Mouse (Mus musculus) neural tube, embryonic 12.5 days (tissue): Measurements from ENCODE around the gene Smim27. TPM values are rescaled to one million over a fixed set of nuclear protein-coding genes. Genes with fewer than 3 reads are reported as not detected.
"Not testable (repeated sequence)": the region's sequence is repeated elsewhere in the genome, so short reads cannot be mapped to it uniquely, and the experiment has no call there.

Source experiments
- ATAC-seq: fragments of 200-750 bp; cut with Nextera tagmentation; 2 replicates; pipeline ENCODE4 v1.8.0; 2017; ENCODE audit warnings: low read depth, mild to moderate bottlenecking, moderate TSS enrichment, moderate library complexity; ENCODE audit not compliant: low FRiP score
- H3K27ac ChIP-seq: fragments of 300-500 bp; sonication (generic); 2 replicates; pipeline ENCODE4 v1.5.1; 2016
- H3K27me3 ChIP-seq: fragments of 300-500 bp; sonication (generic); replicated peaks from 2 replicates; pipeline ENCODE4 v1.6.1; 2016; ENCODE audit warnings: mild to moderate bottlenecking
- H3K36me3 ChIP-seq: fragments of 300-500 bp; sonication (generic); 2 replicates; pipeline ENCODE4 v1.6.1; 2016; ENCODE audit warnings: mild to moderate bottlenecking
- H3K4me1 ChIP-seq: fragments of 300-500 bp; sonication (generic); 2 replicates; pipeline ENCODE4 v1.6.1; 2016
- H3K4me2 ChIP-seq: fragments of 300-500 bp; sonication (generic); replicated peaks from 2 replicates; pipeline ENCODE4 v1.6.1; 2016; ENCODE audit warnings: mild to moderate bottlenecking
- H3K4me3 ChIP-seq: fragments of 300-500 bp; sonication (generic); 2 replicates; pipeline ENCODE4 v1.5.1; 2016
- H3K9ac ChIP-seq: fragments of 300-500 bp; sonication (generic); 2 replicates; pipeline ENCODE4 v1.6.1; 2016; ENCODE audit warnings: mild to moderate bottlenecking
- H3K9me3 ChIP-seq: fragments of 300-500 bp; sonication (generic); 2 replicates; pipeline ENCODE4 v1.6.1; 2016; ENCODE audit warnings: mild to moderate bottlenecking
- WGBS: fragments of 180-500 bp; shearing (Covaris S2); methylation state at CpG from one replicate; pipeline ENCODE4 v1.1.7; 2016; 5-methylcytosine and 5-hydroxymethylcytosine counted together
- polyA plus RNA-seq: library from polyadenylated mRNA; unstranded; fragments of >200 nt; fragmentation: Nextera tagmentation; extraction: Ambion mirVana; gene quantifications from 2 replicates; pipeline ENCODE4 v1.2.1, GENCODE M21; 2016

Smim27 gene
- polyA plus RNA-seq, 1 experiment from 2014 or later = 23.0 TPM

- peak overlapping the region; percentile 75 for H3K4me2 ChIP-seq
- H3K27ac ChIP-seq = peak overlapping the region; percentile 88
- H3K4me1 ChIP-seq = peaks cover 7% of the 10 kb centered on the region
- H3K4me3 ChIP-seq = peak overlapping the region; percentile 58
- under 1% methylated on average over 50 of the region's 50 CpGs for WGBS
- peak; percentile 80 for ATAC-seq
- H3K9ac ChIP-seq = peak overlapping the region; percentile 66
- peaks cover 16% of the 10 kb centered on the region; the same call in 1 of the 2 replicates for H3K36me3 ChIP-seq
- no peaks in the 10 kb centered on the region for H3K27me3 ChIP-seq
- H3K9me3 ChIP-seq = no peaks in the 10 kb centered on the region
Measured at GRCm38 (mm10) chr4:40268204-40268813, 1.1 kb upstream of the Smim27 start.

DNA sequence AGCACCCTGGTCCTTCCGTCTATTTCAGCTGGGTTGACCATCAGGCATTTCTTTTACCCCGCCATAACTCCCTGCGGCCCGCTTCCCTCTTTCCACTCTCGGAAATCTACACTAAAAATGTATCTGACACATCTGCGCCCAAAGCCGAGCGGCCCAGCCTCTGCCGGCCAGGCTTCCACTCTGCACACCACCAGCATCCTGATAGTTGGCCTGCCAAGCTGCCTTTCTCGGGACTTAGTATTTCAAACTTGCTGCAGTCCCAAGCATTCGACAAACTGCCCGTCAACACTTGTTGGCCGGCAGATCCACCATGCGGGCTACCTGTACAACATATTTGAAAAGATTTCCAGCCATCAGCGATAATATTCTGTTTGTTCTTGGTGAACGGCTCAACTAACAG is 544 bp upstream of the Smim27 start:
- peaks cover 16% of the 10 kb centered on the region; the same call in 1 of the 2 replicates for H3K36me3 ChIP-seq
- peak overlapping the region; percentile 66 for H3K9ac ChIP-seq
- H3K27ac ChIP-seq = peak overlapping the region; percentile 88
- ATAC-seq = peak; percentile 18
- peak overlapping the region; percentile 75 for H3K4me2 ChIP-seq
- H3K9me3 ChIP-seq = no peaks in the 10 kb centered on the region
- peak overlapping the region; percentile 58 for H3K4me3 ChIP-seq
- WGBS = under 1% methylated on average over 16 of the region's 16 CpGs
- peaks cover 7% of the 10 kb centered on the region for H3K4me1 ChIP-seq
- H3K27me3 ChIP-seq = no peaks in the 10 kb centered on the region

DNA sequence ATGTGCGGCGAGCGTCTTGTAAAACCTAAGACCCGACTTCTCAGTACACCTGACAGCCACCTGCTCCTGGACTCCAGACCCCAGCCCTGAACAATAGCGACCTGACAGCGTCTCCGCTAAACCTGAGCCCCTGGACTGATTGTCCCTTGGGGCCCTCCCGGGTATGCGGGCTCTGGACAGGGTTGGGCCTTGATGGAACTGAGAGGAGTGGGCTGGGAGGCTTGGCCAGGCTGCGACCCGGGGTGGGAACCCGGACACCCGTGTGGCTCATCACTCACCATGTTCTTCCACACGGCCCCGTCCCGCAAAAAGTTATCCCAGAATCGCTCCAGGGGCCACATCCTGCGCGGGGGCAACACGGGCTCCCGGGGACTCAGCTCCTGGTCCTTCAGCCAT is 9.5 kb downstream of the Smim27 start:
- Histone ChIP-seq H3K9ac (peak overlapping the region; percentile 77), H3K27me3 (no peaks in the 10 kb centered on the region), H3K9me3 (no peaks in the 10 kb centered on the region), H3K27ac (no peak overlapping the region), H3K4me2 (peak overlapping the region; percentile 95), H3K36me3 (peaks cover 7% of the 10 kb centered on the region; the same call in 1 of the 2 replicates), H3K4me1 (peaks cover 12% of the 10 kb centered on the region), H3K4me3 (peak overlapping the region; percentile 90)
- under 1% methylated on average over 21 of the region's 21 CpGs for WGBS
- ATAC-seq = peak; percentile 87

DNA sequence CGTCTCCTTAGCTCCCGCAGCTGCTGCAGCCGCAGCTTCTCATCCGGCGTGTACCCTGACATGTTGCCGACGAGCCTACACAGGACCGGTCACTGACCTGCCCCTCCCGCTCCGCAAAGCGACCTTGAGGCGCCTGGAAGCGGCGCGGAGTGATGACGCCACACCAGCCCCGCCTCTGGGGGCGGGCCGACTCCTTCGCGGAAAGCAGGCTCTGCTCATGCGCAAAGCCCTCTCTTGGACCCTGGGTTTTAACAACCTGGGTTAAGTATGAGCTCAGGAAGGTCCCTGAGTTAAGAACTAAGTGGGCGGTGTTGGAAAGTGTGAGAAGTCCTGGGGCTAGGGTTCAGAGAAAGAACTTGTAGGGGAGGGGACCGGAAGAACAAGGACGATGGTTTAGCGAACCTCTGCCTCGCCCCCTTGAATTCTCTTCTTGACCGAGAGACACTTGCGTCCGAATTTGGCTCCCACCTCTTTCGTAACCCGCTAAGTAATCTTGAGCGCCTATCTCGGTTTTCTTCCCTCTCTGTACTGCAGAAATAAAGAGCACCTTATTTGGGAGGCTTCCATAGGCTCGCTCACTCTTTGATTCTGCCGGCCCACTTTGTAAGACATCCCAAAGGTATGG is 10.0 kb downstream of the Smim27 start, which contains the start of gene Ndufb6:
TSS of gene Ndufb6 (minus strand) at position 146 of the 625 bp plus-strand sequence.
- H3K9ac ChIP-seq = peak within 1 kb of the TSS; percentile 77
- H3K4me3 ChIP-seq = peak within 1 kb of the TSS; percentile 90
- H3K27me3 ChIP-seq = no peaks in the 10 kb centered on the region
- H3K9me3 ChIP-seq = no peaks in the 10 kb centered on the region
- H3K27ac ChIP-seq = no peak within 1 kb of the TSS
- peaks cover 7% of the 10 kb centered on the region; the same call in 1 of the 2 replicates for H3K36me3 ChIP-seq
- peak within 1 kb of the TSS; percentile 95 for H3K4me2 ChIP-seq
- peak; percentile 95 for ATAC-seq
- under 1% methylated on average over 36 of the region's 36 CpGs for WGBS
- H3K4me1 ChIP-seq = peaks cover 12% of the 10 kb centered on the region

DNA sequence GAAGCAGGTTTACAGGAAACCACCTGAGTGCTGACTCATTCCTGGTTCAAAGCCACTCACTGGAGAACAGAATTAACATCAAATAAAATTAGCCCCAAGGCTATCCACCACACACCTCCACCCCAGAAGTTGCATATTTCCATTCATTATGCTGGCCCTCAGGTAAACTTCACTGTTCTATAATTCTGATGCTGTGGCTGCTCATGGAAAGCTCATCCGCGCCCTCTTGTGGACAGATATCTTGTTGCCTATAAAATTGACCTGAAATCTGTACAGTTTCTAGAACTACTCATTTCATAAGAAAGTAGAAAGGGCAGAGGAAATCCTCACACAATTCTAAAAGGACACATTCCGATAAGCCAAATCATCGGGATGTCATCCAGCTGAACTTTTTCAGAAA is 16.2 kb downstream of the Smim27 start:
- H3K9me3 ChIP-seq = no peaks in the 10 kb centered on the region
- H3K9ac ChIP-seq = no peak overlapping the region
- H3K36me3 ChIP-seq = no peaks in the 10 kb centered on the region
- no peak overlapping the region for H3K27ac ChIP-seq
- H3K27me3 ChIP-seq = no peaks in the 10 kb centered on the region
- 23% methylated on average over 4 of the region's 4 CpGs for WGBS
- H3K4me3 ChIP-seq = no peak overlapping the region
- no peak overlapping the region for H3K4me2 ChIP-seq
- ATAC-seq = no peak
- no peaks in the 10 kb centered on the region for H3K4me1 ChIP-seq

GRCm38 (mm10) chr4:40287415-40287814 is 18.0 kb downstream of the Smim27 start:
- H3K27me3 ChIP-seq = no peaks in the 10 kb centered on the region

DNA sequence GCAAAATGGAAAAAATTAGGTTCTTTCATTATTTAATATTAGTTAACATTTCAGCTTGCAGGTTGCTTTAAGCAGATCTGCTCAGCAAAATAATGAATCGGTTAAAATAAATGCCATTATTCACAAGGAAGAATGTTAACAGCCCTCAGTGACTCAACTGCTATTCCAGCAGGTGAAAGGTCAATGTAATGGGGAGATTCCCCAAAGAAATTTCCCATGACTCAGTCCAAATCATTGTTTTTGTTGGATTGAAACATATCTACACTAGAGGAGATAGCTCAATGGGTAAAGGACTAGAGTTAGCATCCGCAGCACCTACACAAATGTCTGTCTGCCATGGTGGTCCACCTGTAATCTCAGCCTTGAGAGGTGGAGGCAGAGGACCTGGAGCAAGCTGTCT is 19.7 kb downstream of the Smim27 start:
- no peak overlapping the region for H3K9ac ChIP-seq
- H3K9me3 ChIP-seq = peaks cover 12% of the 10 kb centered on the region; the same call in 1 of the 2 replicates
- 95% methylated on average over 2 of the region's 2 CpGs for WGBS
- H3K36me3 ChIP-seq = no peaks in the 10 kb centered on the region
- ATAC-seq = no peak
- no peak overlapping the region for H3K4me2 ChIP-seq
- no peak overlapping the region for H3K4me3 ChIP-seq
- no peaks in the 10 kb centered on the region for H3K27me3 ChIP-seq
- no peaks in the 10 kb centered on the region for H3K4me1 ChIP-seq
- H3K27ac ChIP-seq = no peak overlapping the region

More at GRCm38 (mm10) chr4:40287415-40287814, 18.0 kb downstream of the Smim27 start:
- peaks cover 8% of the 10 kb centered on the region; the same call in 1 of the 2 replicates for H3K9me3 ChIP-seq
- no peak overlapping the region for H3K4me3 ChIP-seq
- no peak for ATAC-seq
- H3K27ac ChIP-seq = no peak overlapping the region
- no peaks in the 10 kb centered on the region for H3K4me1 ChIP-seq
- 81% methylated on average over 6 of the region's 6 CpGs for WGBS
- H3K9ac ChIP-seq = no peak overlapping the region
- H3K4me2 ChIP-seq = no peak overlapping the region
- no peaks in the 10 kb centered on the region for H3K36me3 ChIP-seq

DNA sequence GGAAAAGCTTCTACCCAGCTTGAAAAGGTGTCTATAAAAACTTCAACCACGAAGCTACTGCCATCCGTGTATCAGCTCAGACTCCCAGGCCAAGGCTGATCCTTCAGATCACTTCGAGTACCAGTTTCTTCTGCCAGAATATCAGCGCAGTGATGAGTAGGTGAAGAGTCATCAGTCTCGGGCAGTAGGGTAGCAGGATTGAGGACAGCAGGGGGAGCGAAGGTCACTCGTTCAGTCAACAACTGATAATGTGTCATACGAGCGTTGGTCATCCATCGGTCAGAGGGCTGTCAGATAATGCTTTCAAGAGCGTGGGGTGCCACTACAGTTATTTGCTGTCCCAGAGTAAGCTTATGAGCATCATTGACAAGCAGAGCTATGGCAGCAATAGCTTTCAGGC is 22.1 kb downstream of the Smim27 start:
- WGBS = 92% methylated on average over 11 of the region's 11 CpGs
- not testable (repeated sequence) for ATAC-seq, H3K36me3 ChIP-seq, H3K4me3 ChIP-seq, H3K4me1 ChIP-seq, H3K27ac ChIP-seq, H3K27me3 ChIP-seq, H3K4me2 ChIP-seq, H3K9ac ChIP-seq
- H3K9me3 ChIP-seq = peaks cover 17% of the 10 kb centered on the region; the same call in 1 of the 2 replicates

- Histone ChIP-seq H3K4me2 (no peak overlapping the region), H3K27me3 (no peaks in the 10 kb centered on the region), H3K4me1 (no peaks in the 10 kb centered on the region), H3K36me3 (no peaks in the 10 kb centered on the region), H3K27ac (no peak overlapping the region), H3K9ac (no peak overlapping the region), H3K4me3 (no peak overlapping the region), H3K9me3 (0 out of 2 replicates have a peak, but pooled peaks cover 4% of the 10 kb centered on the region)
- 83% methylated on average over 5 of the region's 5 CpGs for WGBS
- ATAC-seq = no peak
Measured at GRCm38 (mm10) chr4:40299169-40299568, 29.8 kb downstream of the Smim27 start.

GRCm38 (mm10) chr4:40301076-40301789 is 31.9 kb downstream of the Smim27 start:
- H3K36me3 ChIP-seq = no peaks in the 10 kb centered on the region
- ATAC-seq = peak; percentile 78
- H3K9me3 ChIP-seq = no peaks in the 10 kb centered on the region
- H3K4me3 ChIP-seq = no peak overlapping the region
- 16% methylated on average over 16 of the region's 16 CpGs for WGBS
- H3K4me1 ChIP-seq = no peaks in the 10 kb centered on the region
- H3K9ac ChIP-seq = no peak overlapping the region
- peak overlapping the region; percentile 30 for H3K4me2 ChIP-seq
- no peaks in the 10 kb centered on the region for H3K27me3 ChIP-seq
- H3K27ac ChIP-seq = no peak overlapping the region

- no peak overlapping the region for H3K4me3 ChIP-seq
- no peaks in the 10 kb centered on the region for H3K4me1 ChIP-seq
- no peaks in the 10 kb centered on the region for H3K9me3 ChIP-seq
- H3K9ac ChIP-seq = no peak overlapping the region
- no peaks in the 10 kb centered on the region for H3K36me3 ChIP-seq
- no peak overlapping the region for H3K27ac ChIP-seq
- H3K27me3 ChIP-seq = no peaks in the 10 kb centered on the region
- 90% methylated on average over 10 of the region's 10 CpGs for WGBS
- H3K4me2 ChIP-seq = no peak overlapping the region
- no peak for ATAC-seq
Measured at GRCm38 (mm10) chr4:40302445-40303125, 33.2 kb downstream of the Smim27 start.

GRCm38 (mm10) chr4:40309682-40310081 is 40.3 kb downstream of the Smim27 start:
- no peak overlapping the region for H3K9ac ChIP-seq
- H3K27me3 ChIP-seq = no peaks in the 10 kb centered on the region
- H3K9me3 ChIP-seq = no peaks in the 10 kb centered on the region
- H3K36me3 ChIP-seq = no peaks in the 10 kb centered on the region
- H3K4me2 ChIP-seq = no peak overlapping the region
- no peak overlapping the region for H3K4me3 ChIP-seq
- no peaks in the 10 kb centered on the region for H3K4me1 ChIP-seq
- ATAC-seq = no peak
- H3K27ac ChIP-seq = no peak overlapping the region
